Comparison of ENCODE assay signal across 8 mouse cellular contexts in the genomic region with DNA sequence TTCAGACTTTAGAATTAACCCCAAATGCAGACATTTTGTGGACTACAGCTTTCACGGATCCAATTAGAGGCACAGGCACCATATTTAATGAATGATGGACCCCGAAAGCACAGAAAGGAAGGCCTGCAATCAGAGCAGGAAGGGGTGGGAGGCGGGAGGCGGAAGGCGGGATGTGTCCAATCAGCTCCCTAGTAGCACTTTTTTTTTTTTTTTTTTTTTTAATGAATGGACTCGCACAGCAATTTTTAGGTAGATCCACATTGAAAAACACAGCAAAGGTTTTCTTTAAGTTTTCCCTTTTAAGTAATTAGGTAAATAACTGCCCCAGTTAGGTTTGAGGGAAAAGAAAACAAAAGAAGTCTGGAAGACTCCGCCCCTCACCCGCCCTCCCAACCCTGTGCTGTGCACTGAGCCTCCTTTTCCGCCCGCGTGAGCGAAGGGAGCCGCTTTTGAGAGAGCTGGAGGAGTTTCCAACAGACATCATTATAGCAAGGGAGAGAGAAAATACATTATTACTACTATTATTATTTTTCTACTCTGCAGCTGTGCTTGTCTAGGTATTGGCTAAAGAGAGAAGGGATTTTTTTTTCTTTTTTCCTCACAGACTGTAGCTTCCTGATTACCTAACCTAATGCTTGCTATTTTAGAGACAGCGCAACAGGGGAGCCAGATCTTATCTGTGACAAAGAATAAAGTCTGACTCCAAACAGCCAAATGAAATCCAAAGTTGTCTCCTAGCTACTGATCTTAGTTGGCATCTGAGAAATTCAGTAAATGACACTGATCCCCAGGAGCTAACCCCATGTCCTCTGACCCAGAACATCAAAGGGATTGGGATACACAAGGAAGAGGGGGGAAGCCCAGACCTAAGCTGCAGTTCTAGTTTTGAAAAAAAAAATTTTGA.
DNase-seq lines count a peak whose midpoint lies in the region; ATAC-seq and TF ChIP-seq lines count a peak whose summit lies in the region.

No protein-coding gene starts in this region.

- DNase-seq in left cerebral cortex, adult 2 months (ENCODE audit: extremely low spot score in 1 of 2, low spot score in 2 of 2) = no peak
- DNase-seq in left cerebral cortex, adult 18-20 months (ENCODE audit: low spot score in 2 of 2) = no peak
- DNase-seq in embryonic facial prominence, embryonic 14.5 days (ENCODE audit: low spot score) = peak; percentile 55
- no peak for DNase-seq in intestine, embryonic 14.5 days (ENCODE audit: low spot score)
- no peak for DNase-seq in urinary bladder, adult 18-20 months (ENCODE audit: low spot score in 2 of 2)
- no peak for DNase-seq in layer of hippocampus, adult 11-12 months (ENCODE audit: low spot score)
- no peak for DNase-seq in ovary, adult 18-20 months (ENCODE audit: low spot score)

- peak overlapping the region; percentile 63 for H3K27ac ChIP-seq in left cerebral cortex, adult 2 months
- H3K27ac ChIP-seq in embryonic facial prominence, embryonic 14.5 days (replicated peaks; ENCODE audit: low read depth, low read length) = no peak overlapping the region
- no peak overlapping the region for H3K27ac ChIP-seq in intestine, embryonic 14.5 days (ENCODE audit: low read depth)

- H3K36me3 ChIP-seq in embryonic facial prominence, embryonic 14.5 days (ENCODE audit: control insufficient read depth, insufficient read depth, low read length) = no peaks in the 10 kb centered on the region
- H3K36me3 ChIP-seq in intestine, embryonic 14.5 days (ENCODE audit: control insufficient read depth, insufficient read depth, low read length) = no peaks in the 10 kb centered on the region

- WGBS in embryonic facial prominence, embryonic 14.5 days = 20% methylated on average over 14 of the region's 14 CpGs
- 42% methylated on average over 14 of the region's 14 CpGs for WGBS in intestine, embryonic 14.5 days

- peak overlapping the region; percentile 51 for H3K9ac ChIP-seq in embryonic facial prominence, embryonic 14.5 days (ENCODE audit: low read depth, low read length)
- H3K9ac ChIP-seq in intestine, embryonic 14.5 days (ENCODE audit: low read length) = 0 out of 2 replicates have a peak overlapping the region, but pooled peaks have one; percentile 8

- peaks cover 6% of the 10 kb centered on the region; the same call in 1 of the 2 replicates for H3K4me1 ChIP-seq in embryonic facial prominence, embryonic 14.5 days (ENCODE audit: control insufficient read depth, insufficient read depth, low read length)
- no peaks in the 10 kb centered on the region for H3K4me1 ChIP-seq in intestine, embryonic 14.5 days (replicated peaks; ENCODE audit: control insufficient read depth, insufficient read depth, low read length)

- intact Hi-C loops in left cerebral cortex, adult 2 months (cut with DNase I) = no loop called here

- H3K27me3 ChIP-seq in embryonic facial prominence, embryonic 14.5 days (replicated peaks; ENCODE audit: control insufficient read depth, insufficient read depth, low read length) = no peaks in the 10 kb centered on the region
- H3K27me3 ChIP-seq in intestine, embryonic 14.5 days (replicated peaks; ENCODE audit: control insufficient read depth, insufficient read depth, low read length) = no peaks in the 10 kb centered on the region

- H3K4me3 ChIP-seq in left cerebral cortex, adult 2 months = peak overlapping the region; percentile 43
- H3K4me3 ChIP-seq in embryonic facial prominence, embryonic 14.5 days (ENCODE audit: low read depth, low read length) = peak overlapping the region; percentile 28
- H3K4me3 ChIP-seq in intestine, embryonic 14.5 days (ENCODE audit: low read depth, low read length) = peak overlapping the region; percentile 25

- H3K4me2 ChIP-seq in embryonic facial prominence, embryonic 14.5 days (ENCODE audit: low read depth, low read length) = peak overlapping the region; percentile 48
- peak overlapping the region; percentile 46 for H3K4me2 ChIP-seq in intestine, embryonic 14.5 days (ENCODE audit: low read length)

- no peaks in the 10 kb centered on the region for H3K9me3 ChIP-seq in embryonic facial prominence, embryonic 14.5 days (ENCODE audit: control insufficient read depth, low read length)
- no peaks in the 10 kb centered on the region for H3K9me3 ChIP-seq in intestine, embryonic 14.5 days (ENCODE audit: control insufficient read depth, low read length)

- no peak for TF ChIP-seq CTCF in left cerebral cortex, adult 2 months (IDR thresholded peaks at IDR 0.05)

- peak; percentile 90 for ATAC-seq in embryonic facial prominence, embryonic 14.5 days (ENCODE audit: low read depth)
- ATAC-seq in intestine, embryonic 14.5 days (replicated peaks; ENCODE audit: low FRiP score, low TSS enrichment, low read depth) = no peak; the same call in 1 of the 2 replicates
- ATAC-seq in megakaryocyte progenitor cell, adult 5-6 weeks (replicated peaks; ENCODE audit: poor library complexity) = 0 out of 2 replicates have a peak, but pooled peaks have one; percentile 52
